Mouse (Mus musculus) lung, postnatal 0 days (tissue): ENCODE data around the gene Mroh2a. TPM values are rescaled to one million over a fixed set of nuclear protein-coding genes. Genes with fewer than 3 reads are reported as not detected.
A peak's percentile ranks its signal among the peaks of the same experiment; 100 is the strongest.

Experiments used
- ATAC-seq: fragments of 200-750 bp; cut with Nextera tagmentation; 2 replicates; pipeline ENCODE4 v1.8.0; 2017; ENCODE audit warnings: moderate library complexity
- DNase-seq: peaks from one replicate; pipeline ENCODE4 v3.0.0-alpha.2; 2016; ENCODE audit warnings: low spot score
- H3K27ac ChIP-seq: fragments of 300-500 bp; sonication (generic); 2 replicates; pipeline ENCODE4 v1.5.1; 2014; ENCODE audit warnings: antibody characterized with exemption, mild to moderate bottlenecking, low read length, mixed read lengths
- H3K27me3 ChIP-seq: fragments of 300-500 bp; sonication (generic); replicated peaks from 2 replicates; pipeline ENCODE4 v1.6.1; 2014; ENCODE audit warnings: low read length, mixed read lengths; ENCODE audit not compliant: insufficient read depth
- H3K36me3 ChIP-seq: fragments of 300-500 bp; sonication (generic); 2 replicates; pipeline ENCODE4 v1.6.1; 2014; ENCODE audit warnings: low read length, mixed read lengths; ENCODE audit not compliant: insufficient read depth
- H3K4me1 ChIP-seq: fragments of 300-500 bp; sonication (generic); 2 replicates; pipeline ENCODE4 v1.6.1; 2014; ENCODE audit warnings: antibody characterized with exemption, low read depth, low read length, mixed read lengths; ENCODE audit not compliant: insufficient read depth
- H3K4me2 ChIP-seq: fragments of 300-500 bp; sonication (generic); replicated peaks from 2 replicates; pipeline ENCODE4 v1.6.1; 2014; ENCODE audit warnings: low read depth, mild to moderate bottlenecking, low read length, moderate library complexity, mixed read lengths
- H3K4me3 ChIP-seq: fragments of 300-500 bp; sonication (generic); 2 replicates; pipeline ENCODE4 v1.5.1; 2014; ENCODE audit warnings: low read depth, low read length
- H3K9ac ChIP-seq: fragments of 300-500 bp; sonication (generic); replicated peaks from 2 replicates; pipeline ENCODE4 v1.6.1; 2014; ENCODE audit warnings: low read depth, mild to moderate bottlenecking
- H3K9me3 ChIP-seq: fragments of 300-500 bp; sonication (generic); 2 replicates; pipeline ENCODE4 v1.6.1; 2016; ENCODE audit warnings: low read length, mixed read lengths
- CTCF ChIP-seq: IDR thresholded peaks from 2 replicates; pipeline ENCODE4 v1.5.1; 2016; ENCODE audit warnings: antibody characterized with exemption, mild to moderate bottlenecking
- EP300 ChIP-seq: IDR thresholded peaks from 2 replicates; pipeline ENCODE4 v1.6.1; 2016; ENCODE audit warnings: antibody characterized with exemption, mild to moderate bottlenecking, control low read depth
- WGBS: fragments of 180-500 bp; shearing (Covaris S2); extraction: QIAGEN DNeasy Blood & Tissue Kit; methylation state at CpG from one replicate; pipeline ENCODE4 v1.1.7; 2014; 5-methylcytosine and 5-hydroxymethylcytosine counted together
- polyA plus RNA-seq: library from polyadenylated mRNA; unstranded; fragments of >200 nt; fragmentation: Nextera tagmentation; extraction: Ambion mirVana; gene quantifications from 2 replicates; pipeline ENCODE4 v1.2.1, GENCODE M21; 2015

Mroh2a gene
- polyA plus RNA-seq, 1 experiment from 2014 or later = 0.43 TPM

DNA sequence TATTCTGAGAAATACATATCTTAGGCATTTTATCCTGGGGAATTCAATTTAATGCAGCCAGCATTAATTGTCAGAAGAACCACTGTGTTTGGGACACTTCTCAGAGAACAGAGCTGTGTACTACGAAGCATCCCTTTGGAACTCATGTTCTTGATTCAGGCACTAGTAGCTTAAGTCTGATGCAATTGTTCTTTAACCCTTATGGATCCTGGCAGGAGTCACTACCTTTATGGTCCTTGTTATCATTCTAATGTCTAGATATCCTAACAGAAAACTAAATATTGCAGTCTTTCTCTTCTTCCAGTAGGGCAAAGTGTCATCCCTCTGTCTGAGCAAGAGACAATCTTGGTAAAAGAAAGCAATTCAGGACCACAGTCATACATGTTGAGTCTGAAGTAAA lies 13.7 kb upstream of the Mroh2a start:
- Histone ChIP-seq H3K27me3 (no peaks in the 10 kb centered on the region), H3K4me1 (no peaks in the 10 kb centered on the region), H3K27ac (no peak overlapping the region), H3K36me3 (no peaks in the 10 kb centered on the region), H3K9me3 (peaks cover 54% of the 10 kb centered on the region), H3K4me2 (no peak overlapping the region), H3K4me3 (no peak overlapping the region), H3K9ac (no peak overlapping the region)
- ATAC-seq (no peak; the same call in 1 of the 2 replicates), DNase-seq (peak; percentile 15)
- TF ChIP-seq CTCF = no peak
- TF ChIP-seq EP300 = no peak
- 72% methylated on average over 1 of the region's 1 CpGs for WGBS

- DNase-seq (no peak), ATAC-seq (peak; percentile 3; the same call in 1 of the 2 replicates)
- H3K4me3 ChIP-seq = no peak overlapping the region
- H3K4me2 ChIP-seq = no peak overlapping the region
- 71% methylated on average over 2 of the region's 2 CpGs for WGBS
- no peaks in the 10 kb centered on the region for H3K36me3 ChIP-seq
- H3K27ac ChIP-seq = no peak overlapping the region
- H3K4me1 ChIP-seq = no peaks in the 10 kb centered on the region
- H3K27me3 ChIP-seq = no peaks in the 10 kb centered on the region
- no peak for TF ChIP-seq CTCF
- no peak for TF ChIP-seq EP300
- H3K9ac ChIP-seq = no peak overlapping the region
- peaks cover 54% of the 10 kb centered on the region for H3K9me3 ChIP-seq
Observed at GRCm38 (mm10) chr1:88213766-88214461, 12.9 kb upstream of the Mroh2a start.

DNA sequence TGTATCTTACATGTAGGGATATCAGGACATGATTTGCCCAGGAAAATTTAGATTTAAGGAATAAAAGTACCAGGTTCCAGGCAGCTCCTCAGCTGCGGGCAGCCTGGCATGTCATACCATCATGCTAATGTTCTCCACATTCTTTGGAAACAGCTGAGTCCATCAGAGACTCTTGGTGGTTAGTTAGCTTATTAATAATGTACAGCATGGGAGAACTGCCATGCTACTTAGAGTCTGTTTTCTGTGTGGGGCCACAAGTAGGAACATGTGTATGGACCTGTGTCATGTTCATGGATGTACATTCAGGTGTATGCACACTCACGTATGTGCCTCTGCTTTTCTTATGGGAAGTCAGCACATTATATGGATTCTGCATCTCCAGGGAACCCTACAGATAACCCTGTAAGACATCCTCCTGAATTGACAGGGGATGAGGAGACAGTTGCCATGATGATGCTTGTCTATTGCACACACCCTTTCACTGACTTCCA lies 12.3 kb upstream of the Mroh2a start:
- Histone ChIP-seq H3K36me3 (no peaks in the 10 kb centered on the region), H3K9me3 (peaks cover 54% of the 10 kb centered on the region), H3K4me2 (no peak overlapping the region), H3K9ac (no peak overlapping the region), H3K4me3 (no peak overlapping the region), H3K27me3 (no peaks in the 10 kb centered on the region), H3K4me1 (no peaks in the 10 kb centered on the region), H3K27ac (no peak overlapping the region)
- peak; percentile 23 for DNase-seq
- TF ChIP-seq EP300 (no peak), CTCF (no peak)
- no peak for ATAC-seq
- 72% methylated on average over 2 of the region's 2 CpGs for WGBS

DNA sequence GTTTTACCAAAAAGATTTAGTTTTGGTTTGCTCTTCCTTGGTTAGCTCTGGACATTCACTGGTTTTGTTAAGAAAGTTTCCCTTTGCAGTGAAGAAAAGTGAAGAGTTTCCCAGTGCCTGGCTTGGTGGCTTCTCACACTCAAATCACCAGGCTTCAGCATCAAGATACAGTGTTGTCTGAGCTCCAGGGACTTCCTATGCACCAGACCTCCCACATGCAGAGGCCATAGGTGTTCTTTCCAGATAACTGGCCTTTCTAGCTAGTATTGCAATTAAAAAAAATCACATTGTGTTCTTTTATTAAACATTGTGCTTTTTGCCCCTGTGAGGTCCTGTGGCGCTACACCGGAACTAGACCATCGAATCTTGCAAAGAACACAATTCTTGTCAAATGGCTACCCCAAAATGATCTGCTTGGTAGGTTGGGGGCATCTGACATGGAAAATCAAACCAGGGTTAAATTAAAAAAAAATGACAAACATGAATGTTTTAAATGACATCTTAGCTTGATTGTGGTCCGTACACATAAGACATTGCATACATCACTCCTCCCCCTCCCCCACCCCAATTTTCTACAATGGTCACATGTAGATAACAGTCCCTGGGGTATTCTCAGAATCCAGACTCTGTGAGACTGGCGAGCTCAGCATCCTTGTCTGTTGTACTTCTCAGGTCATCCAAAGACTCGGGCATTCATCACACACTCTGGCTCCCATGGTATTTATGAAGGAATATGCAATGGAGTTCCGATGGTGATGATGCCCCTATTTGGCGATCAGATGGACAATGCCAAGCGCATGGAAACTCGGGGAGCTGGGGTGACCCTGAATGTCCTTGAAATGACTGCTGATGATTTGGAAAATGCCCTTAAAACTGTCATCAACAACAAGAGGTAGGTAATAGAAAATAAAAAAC lies 11.1 kb upstream of the Mroh2a start:
- peak; percentile 16 for DNase-seq
- H3K4me1 ChIP-seq = no peaks in the 10 kb centered on the region
- 61% methylated on average over 10 of the region's 10 CpGs for WGBS

DNA sequence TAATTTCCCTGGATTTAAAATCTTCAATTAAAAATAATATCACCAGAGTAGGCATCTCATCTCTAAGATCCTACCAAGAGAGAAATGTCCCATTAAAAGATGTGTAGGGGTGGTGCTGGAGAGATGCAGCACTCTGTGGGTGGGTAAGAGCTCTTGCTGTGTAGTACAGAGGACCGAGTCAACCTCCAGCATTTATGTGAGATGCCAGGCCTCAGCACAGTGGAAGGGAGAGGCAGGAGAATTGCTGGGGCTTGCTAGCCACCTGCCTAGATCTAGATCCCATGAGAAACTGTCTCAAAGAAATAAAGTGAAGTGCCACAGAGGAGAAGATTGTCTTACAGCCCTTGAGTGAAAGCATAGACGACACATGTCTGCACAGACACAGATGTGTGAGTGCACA lies 10.2 kb upstream of the Mroh2a start:
- no peaks in the 10 kb centered on the region for H3K27me3 ChIP-seq
- no peaks in the 10 kb centered on the region for H3K36me3 ChIP-seq
- no peak for ATAC-seq
- no peak overlapping the region for H3K4me3 ChIP-seq
- no peak overlapping the region for H3K9ac ChIP-seq
- H3K4me2 ChIP-seq = no peak overlapping the region
- peaks cover 53% of the 10 kb centered on the region for H3K9me3 ChIP-seq
- no peaks in the 10 kb centered on the region for H3K4me1 ChIP-seq
- H3K27ac ChIP-seq = no peak overlapping the region
- 50% methylated on average over 2 of the region's 2 CpGs for WGBS
- peak; percentile 29 for DNase-seq
- TF ChIP-seq CTCF (no peak), EP300 (no peak)

More for the DNA sequence above, 11.1 kb upstream of the Mroh2a start:
- TF ChIP-seq CTCF = no peak
- TF ChIP-seq EP300 = no peak
- Histone ChIP-seq H3K27ac (no peak overlapping the region), H3K27me3 (no peaks in the 10 kb centered on the region), H3K9me3 (peaks cover 54% of the 10 kb centered on the region), H3K9ac (no peak overlapping the region), H3K4me3 (no peak overlapping the region), H3K36me3 (no peaks in the 10 kb centered on the region), H3K4me2 (no peak overlapping the region)
- ATAC-seq = no peak

DNA sequence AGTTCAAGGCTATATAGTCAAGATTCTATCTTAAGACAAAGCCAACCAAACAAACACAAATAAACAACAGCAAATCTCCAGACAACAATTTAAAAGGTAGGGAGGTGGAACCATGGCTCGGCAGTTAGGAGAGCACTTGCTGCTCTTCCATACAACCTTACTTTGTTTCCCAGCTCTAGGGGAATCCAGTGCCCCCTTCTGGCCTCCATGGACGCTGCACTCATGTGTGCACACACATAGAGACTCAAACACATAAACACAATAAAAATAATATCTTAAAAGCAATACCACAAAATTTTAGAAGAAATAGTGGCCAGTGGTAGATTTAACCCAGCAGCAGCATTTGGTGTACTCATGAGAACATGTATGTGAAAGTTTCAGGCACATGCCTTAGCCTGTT lies 9.6 kb upstream of the Mroh2a start:
- H3K9ac ChIP-seq = no peak overlapping the region
- TF ChIP-seq CTCF = peak; percentile 19; the same call in 1 of the 2 replicates
- TF ChIP-seq EP300 = no peak
- no peak overlapping the region for H3K27ac ChIP-seq
- ATAC-seq = no peak
- peaks cover 47% of the 10 kb centered on the region for H3K9me3 ChIP-seq
- H3K4me3 ChIP-seq = no peak overlapping the region
- 52% methylated on average over 2 of the region's 2 CpGs for WGBS
- H3K36me3 ChIP-seq = no peaks in the 10 kb centered on the region
- no peak for DNase-seq
- no peaks in the 10 kb centered on the region for H3K27me3 ChIP-seq
- no peaks in the 10 kb centered on the region for H3K4me1 ChIP-seq
- no peak overlapping the region for H3K4me2 ChIP-seq
